Mouse (Mus musculus) frontal cortex, postnatal 10 days (tissue): ENCODE results near the gene Slc30a2.

Experiments used
- DNase-seq, 2 experiments: peaks; one replicate each; pipeline ENCODE4 v3.0.0; 2022; ENCODE audit warnings: low spot score in 2 of 2, mixed read lengths in 1 of 2

Slc30a2 gene

GRCm38 (mm10) chr4:134400206-134400605 lies 57.2 kb downstream of the Slc30a2 start:
- no peak for DNase-seq

- DNase-seq: peak; percentile 71 to 79
Observed at GRCm38 (mm10) chr4:134401181-134401661, 58.2 kb downstream of the Slc30a2 start.

- no peak for DNase-seq
Observed at GRCm38 (mm10) chr4:134401856-134402570, 59.0 kb downstream of the Slc30a2 start.

GRCm38 (mm10) chr4:134402571-134403262 lies 59.7 kb downstream of the Slc30a2 start:
- no peak for DNase-seq

GRCm38 (mm10) chr4:134403721-134404120 lies 60.7 kb downstream of the Slc30a2 start:
- no peak for DNase-seq
